ENCODE assay signal across 12 mouse cellular contexts in the genomic region with DNA sequence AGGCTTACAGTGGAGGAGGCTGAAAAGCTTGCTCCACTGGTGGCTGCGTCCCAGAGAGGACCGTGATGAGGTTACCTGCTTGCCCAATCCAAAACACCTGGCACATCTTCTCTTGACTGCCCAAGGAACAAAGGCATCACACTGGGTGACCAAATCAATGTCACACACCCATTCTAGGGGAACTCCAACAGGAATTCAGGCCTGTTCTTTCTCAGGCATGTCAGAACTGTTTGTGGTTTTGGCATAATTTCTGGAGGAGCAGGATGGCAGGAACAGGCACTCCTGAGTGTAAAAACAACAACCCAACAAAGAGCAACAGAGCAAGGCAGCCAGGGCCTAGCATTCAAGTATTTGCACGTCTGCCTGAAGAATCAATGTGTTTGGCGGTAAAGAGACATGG.
"Had no signal": no experiment of that assay in that cellular context is flagged by ENCODE, and none has a peak within 500 bp of the region (broad histone marks: within the 10 kb centered on the region; RNA-seq: fewer than 3 reads in every experiment).

No protein-coding gene starts in this region.

- H3K36me3 ChIP-seq: limb, embryonic 15.5 days; liver, embryonic 12.5 days; midbrain, embryonic 12.5 days; neural tube, embryonic 15.5 days had no signal

- H3K4me2 ChIP-seq: limb, embryonic 15.5 days; liver, embryonic 12.5 days; lung, embryonic 14.5 days; midbrain, embryonic 12.5 days; neural tube, embryonic 15.5 days had no signal

- H3K9me3 ChIP-seq: limb, embryonic 15.5 days; liver, embryonic 12.5 days; midbrain, embryonic 12.5 days; neural tube, embryonic 15.5 days had no signal

- H3K27ac ChIP-seq: limb, embryonic 15.5 days; liver, embryonic 12.5 days; midbrain, embryonic 12.5 days; neural tube, embryonic 15.5 days had no signal

- H3K27me3 ChIP-seq: limb, embryonic 15.5 days; liver, embryonic 12.5 days; midbrain, embryonic 12.5 days; neural tube, embryonic 15.5 days had no signal

- ATAC-seq: liver, embryonic 12.5 days had no signal

- H3K4me1 ChIP-seq: limb, embryonic 15.5 days; liver, embryonic 12.5 days; midbrain, embryonic 12.5 days; neural tube, embryonic 15.5 days had no signal

- H3K9ac ChIP-seq: limb, embryonic 15.5 days; liver, embryonic 12.5 days; lung, embryonic 14.5 days; midbrain, embryonic 12.5 days; neural tube, embryonic 15.5 days had no signal

- H3K4me3 ChIP-seq: limb, embryonic 15.5 days; liver, embryonic 12.5 days; midbrain, embryonic 12.5 days; myocyte; neural tube, embryonic 15.5 days had no signal

- DNase-seq: kidney, postnatal 25 days; layer of hippocampus, adult 9-11 months; layer of hippocampus, postnatal 36 days; lung, embryonic 14.5 days; lung, postnatal 14 days; thymus, adult 18-20 months; thymus, postnatal 14 days had no signal
